Mouse (Mus musculus) cerebellum, postnatal 36 days (tissue): ENCODE measurements around the gene Sik3.

Experiments
- DNase-seq, 2 experiments: peaks; one replicate each; pipeline ENCODE4 v3.0.0; 2021 to 2022; ENCODE audit warnings: mixed read lengths in 2 of 2

The Sik3 gene

DNA sequence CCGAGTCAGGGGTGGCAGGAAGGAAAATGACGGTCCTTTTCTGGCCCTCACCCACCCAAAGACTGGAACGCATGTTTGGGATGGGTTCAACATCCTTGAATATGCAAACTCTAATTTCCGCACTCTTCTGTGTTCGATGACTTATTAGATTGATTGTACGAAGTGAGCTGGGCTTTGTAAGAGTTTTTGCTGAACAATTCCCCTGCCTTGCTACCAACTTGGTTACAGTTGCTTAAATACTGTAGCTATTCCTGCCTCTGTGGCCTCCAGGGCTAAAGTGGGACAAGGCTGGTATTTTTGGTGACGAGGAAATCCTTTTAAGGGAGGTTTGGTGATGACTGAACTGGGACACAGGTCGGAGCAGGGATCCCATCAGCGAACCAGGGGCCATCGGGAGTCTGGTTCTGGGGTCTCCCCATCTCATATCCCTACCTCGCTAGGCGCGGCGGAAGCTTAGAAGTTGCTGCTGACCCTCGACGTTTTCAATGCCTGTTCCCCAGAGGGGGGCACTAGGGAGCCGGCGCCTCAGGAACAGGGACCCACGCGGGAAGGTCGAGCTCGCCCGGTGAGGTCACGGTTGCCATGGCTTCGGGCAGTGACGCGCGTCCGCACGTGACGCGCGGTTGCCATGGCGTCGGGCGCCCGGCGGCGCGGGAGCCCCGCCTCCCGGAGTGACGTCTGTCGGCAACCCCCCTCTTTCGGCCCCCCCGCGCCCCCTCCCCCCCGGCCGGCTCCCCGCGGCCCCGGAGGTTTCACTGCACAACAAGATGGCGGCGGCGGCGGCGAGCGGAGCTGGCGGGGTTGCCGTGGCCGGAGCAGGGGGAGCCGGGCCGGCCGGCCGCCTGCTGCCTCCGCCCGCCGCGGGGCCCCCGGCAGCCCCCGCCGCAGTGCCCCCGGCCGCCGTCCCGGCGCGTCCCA, at the start of gene Sik3, which contains the start of gene Pafah1b2:
Gene Sik3 (plus strand): TSS at position 730 of the 918 bp plus-strand sequence.
Gene Pafah1b2 (minus strand): TSS at position 600 of the 918 bp plus-strand sequence.
- DNase-seq: peak; percentile 95

DNA sequence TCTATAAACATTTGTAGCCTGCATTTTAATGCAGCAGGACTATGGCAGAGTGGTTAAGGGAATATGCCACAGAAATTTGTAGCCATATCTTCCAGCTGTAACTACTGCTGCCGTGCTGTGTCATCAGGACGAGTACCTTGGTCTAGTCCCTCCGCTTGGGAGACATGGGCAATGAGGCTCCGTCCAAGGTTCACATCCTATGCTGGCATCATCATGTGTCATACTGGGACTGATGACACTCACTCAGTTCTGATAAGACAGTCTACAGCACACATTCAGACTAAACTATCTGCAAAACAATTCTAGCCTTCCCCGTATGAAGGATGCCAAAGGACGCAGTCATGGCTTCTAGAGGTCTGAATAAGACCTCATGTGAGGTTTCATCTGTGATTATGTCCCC, 49.0 kb upstream of the Sik3 start:
- no peak for DNase-seq

DNA sequence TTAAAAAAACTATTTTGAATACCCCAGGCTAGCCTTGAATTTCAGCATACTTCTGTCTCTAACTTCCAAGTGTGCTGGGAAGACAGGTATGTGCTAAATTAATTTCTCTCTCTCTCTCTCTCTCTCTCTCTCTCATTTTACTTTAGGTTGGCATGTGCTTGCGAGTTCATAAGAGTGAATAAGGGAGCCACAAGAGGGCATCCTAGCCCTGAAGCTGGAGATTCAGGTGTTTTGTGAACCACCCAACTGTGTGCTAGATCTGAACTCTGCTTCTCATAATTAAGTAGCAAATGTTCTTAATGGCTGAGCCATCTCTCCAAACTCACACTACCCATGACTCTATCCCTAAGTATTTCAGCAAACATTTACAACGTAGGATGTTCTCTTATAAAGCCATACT, 35.7 kb upstream of the Sik3 start:
- DNase-seq: no peak

DNA sequence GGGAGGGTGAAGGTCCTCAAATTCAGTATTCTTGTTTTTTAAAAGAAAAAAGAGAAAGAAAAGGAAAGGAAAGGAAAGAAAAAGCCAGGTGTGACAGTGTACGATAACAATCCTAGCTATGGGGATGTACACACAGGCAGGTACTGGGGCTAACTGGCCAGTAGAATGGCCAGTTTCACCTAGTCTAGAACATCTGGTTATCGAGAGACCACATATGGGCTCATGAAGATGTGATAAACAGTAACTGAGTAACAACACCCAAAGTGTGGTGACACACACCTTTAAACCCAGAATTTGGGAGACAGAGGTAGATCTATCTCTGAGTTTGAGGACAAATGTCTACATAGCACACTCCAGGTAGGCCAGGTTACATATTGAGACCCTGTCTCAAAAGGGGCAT, 32.8 kb upstream of the Sik3 start:
- DNase-seq: no peak

DNA sequence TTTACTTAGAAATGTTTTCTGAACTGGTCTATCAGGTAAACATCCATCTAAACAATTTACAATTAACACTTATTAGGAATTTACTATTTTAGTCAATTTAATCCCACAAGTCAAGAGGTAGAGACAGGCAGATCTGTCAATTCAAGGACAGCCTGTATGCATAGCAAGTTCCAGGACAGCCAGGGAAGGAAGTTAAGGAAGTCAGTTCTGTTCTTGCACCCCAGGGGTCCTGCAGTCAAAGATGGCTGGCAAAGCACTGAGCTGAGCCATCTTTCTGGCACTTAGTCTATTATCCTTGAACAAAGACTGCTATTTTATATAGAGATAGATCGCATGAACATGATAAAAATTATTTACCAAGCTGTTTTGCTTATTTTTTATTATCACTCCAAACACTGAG, 32.0 kb upstream of the Sik3 start:
- no peak for DNase-seq

DNA sequence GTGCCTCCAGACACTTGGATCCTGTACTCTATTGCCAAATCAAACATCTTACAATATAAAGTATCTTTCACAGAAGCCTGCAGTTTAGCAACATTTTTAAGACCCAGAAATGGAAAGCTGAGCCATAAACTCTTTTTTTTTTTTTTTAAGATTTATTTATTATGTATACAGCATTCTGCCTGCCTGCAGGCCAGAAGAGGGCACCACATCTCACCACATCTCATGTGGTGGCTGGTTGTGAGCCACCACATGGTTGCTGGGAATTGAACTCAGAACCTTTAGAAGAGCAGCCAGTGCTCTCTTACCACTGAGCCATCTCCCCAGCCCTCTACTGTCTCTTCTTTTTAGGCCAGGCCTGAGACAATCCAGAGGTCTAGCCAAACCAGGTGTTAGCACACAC, 31.3 kb upstream of the Sik3 start:
- DNase-seq: no peak

DNA sequence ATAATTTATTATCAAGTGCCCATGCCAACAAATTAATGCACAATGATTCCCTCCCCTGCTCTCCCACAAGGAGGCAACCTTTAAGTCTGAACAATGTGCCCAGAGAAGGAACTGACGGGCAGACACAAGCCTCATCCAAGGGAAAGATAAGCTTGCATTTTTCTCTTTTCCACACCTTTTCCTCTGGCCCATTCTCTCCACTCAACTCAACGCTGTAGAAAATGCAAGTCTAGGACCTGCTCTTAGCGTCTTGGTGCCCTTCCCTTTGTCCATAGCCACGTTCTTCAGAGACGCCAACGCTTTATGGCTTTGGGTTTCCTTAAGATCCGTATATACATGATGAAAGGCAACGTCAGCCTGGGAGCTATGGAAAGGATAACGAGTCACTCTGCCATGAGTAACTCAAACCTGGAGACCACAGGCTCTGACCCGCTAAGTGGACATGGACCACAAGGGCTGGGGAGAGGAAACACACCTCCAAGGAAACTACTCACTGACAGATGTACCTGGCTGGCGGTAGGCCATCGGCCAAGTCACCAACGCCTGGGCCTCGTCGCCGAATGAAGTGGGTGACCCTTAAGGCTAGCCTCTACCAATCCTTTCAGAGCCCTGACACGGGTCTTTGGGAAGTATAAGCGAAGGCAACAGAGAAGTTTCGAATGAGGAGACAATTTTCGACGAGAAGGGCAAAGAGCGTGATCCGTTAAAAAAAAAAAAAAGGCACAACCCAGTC, 28.8 kb upstream of the Sik3 start:
- peak; percentile 43 to 47 for DNase-seq

DNA sequence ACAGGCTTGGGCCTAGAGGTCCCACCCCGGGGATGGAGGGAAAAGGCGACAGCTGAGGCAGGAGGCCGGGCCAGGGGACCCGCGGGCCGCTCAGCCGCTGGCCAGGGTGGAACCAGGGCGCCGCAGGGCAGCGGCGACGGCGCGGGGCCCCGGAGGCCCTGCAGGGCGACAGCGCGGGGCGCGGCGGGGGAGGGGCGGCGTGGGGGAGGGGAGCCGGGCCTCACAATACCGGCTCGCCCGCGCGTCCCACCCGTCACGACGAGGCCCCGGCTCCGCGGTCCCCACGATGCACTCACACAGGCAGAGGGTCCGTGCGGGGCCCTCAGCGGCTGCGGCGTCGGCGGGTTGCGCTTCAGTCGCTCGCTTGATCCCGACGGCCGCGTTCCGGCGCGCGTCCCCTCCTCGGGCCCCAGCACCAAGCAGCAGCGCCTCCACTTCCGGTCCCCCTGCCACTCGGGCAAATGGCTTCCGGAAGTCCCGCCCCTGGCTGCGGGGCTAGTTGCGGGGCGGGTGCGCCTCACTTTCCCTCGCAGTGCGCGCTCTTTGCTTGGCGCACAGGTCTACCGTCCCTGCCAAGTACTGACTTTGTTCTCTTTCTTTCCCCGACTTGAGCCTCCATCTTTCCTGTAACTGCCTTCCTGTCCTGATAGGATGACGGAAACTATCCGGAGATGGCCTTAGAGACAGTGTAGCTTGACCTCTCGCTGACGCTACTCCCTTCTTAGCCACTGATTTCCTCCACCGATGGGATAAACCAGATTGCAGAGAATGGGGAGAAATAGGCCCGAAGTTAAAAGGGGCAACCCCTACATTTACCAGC, 28.0 kb upstream of the Sik3 start:
- DNase-seq: peak; percentile 91 to 94

DNA sequence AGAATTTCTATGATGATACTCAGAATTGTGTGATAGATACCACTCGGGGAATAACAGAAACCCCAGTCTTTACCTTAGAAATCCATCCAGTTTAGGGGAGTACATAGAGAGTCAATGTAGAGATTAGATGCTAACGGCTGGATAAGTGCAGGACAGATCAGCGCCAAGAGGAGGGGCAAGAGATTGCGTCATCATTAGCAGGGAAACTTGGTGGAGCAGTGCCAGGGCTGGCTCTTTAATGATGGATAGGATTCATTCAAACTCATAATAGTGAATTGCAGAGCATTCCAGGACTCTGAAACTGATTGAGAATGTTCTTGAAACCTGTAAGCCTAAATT, 27.4 kb upstream of the Sik3 start:
- DNase-seq: peak; percentile 66 to 69

DNA sequence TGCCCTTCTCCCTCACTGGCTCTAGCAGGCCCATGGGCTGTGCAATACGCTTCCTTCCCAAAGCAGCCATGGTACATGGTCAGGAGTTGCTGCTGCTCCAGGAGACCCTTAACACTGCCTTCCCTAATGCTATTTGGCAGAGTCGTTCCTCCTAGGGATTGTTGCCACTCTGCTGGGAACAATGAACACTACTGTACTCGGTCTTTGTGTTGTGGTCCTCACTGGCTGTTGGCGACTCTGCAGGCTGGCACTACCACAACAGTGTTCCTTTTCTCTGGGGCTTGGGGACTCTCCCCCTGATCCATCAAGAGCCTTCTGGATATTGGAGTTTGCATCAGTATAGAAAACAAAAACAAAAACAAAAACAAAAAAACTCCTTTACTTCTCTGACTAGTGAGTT, 13.6 kb upstream of the Sik3 start:
- DNase-seq: no peak

DNA sequence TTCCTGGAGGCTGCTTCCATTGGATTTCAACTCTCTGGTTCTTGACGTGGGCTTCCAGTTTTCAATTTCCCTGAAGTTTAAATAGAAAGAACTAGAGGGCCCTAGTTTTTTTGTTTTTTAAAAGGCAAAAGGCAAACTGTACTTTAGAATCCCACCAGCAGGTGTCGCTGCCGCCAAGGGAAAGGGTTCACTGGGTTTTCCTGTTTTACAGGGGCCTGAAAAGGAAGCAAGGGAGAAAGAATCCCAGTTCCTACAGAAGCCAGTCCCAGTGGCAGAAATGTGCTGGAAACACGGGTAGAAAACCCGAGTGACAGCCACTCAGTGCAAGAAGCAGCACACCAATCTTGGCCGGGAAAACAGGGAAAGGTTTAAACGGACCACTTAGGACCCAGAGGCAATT, 8.9 kb upstream of the Sik3 start:
- peak; percentile 80 to 88 for DNase-seq

DNA sequence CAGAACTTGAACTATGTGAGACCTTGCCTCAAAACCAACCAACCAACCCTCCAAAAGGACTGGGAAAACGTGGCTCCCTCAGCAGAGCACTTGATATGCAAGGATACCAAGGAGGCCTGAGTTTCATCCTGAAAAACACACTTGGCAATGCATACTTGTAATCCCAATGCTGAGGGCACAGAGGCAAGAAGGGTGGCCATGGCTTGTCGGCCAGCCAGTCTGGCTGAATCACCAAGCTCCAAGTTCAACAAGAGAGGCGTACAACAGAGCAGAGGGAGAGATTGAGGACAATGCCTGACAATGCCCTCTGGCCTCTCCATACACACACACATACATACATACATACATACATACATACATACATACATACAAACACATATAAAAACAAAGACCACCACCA, 8.1 kb upstream of the Sik3 start:
- DNase-seq: no peak

DNA sequence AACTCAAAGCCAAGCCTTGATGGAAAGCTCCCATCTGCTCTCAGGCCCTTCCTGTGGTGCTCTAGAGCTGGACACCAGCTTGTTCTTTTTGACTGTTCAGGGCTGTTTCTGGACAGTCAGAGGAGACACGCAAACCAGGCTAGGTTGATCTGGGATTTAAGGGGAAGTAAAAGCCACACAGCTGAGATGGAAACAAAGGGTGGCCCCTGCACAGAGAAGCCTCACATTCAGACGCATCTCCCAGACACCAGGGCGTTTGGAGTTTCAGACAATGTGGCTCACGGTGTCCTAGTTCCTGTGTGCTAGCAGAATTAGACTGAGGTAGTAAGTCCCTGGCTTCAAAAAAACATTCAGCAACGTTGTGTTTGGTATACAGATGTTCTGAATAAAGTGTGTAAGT, 6.4 kb upstream of the Sik3 start:
- no peak for DNase-seq

DNA sequence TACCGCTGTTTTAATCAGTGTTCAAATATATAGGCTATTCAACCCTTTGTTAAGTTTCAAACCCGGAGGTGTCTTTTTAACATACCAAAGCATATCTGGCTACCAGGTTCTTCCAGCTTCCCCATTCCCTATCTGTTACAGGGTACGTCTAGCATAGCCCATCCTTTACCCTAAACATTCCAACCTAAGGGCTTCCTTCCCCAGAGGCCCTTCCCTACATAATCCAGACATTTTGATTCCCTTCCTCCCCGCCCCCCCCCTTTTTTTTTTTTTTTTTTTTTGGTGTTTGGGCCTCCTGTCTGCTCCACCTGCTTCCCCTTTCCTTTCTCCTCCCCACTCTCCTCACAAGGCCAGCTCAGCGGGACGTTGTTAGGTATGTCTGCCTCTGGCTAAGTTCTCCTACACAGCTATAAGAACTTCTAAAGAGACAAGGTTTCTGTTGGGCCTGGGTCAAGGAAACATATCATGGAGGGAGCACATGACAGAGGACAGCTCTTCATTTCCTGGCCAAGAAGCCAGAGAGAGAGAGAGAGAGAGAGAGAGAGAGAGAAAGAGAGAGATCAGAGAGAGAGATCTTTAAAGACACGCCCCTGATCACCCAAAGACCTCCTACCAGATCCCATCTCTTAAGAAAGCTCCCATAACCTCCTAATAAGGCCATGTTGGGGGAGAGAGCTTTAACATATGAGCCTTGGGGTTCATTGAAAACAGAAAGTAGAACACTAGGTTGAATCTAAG, 3.5 kb upstream of the Sik3 start:
- DNase-seq: no peak

DNA sequence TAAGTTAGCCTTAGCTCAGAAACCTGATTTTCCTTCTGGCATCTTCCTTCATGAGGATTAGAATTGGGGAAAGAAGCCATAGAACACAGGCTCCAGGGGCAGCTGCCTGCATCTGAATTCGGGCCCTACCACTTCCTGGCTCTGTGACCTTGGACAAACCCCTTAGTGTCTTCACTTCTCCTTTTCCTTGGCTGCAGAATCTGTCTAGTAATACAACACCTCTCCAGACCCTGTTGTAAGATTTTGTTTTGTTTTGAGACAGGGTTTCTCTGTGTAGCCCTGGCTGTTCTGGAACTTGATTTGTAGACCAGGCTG, 3.0 kb upstream of the Sik3 start:
- DNase-seq: no peak

DNA sequence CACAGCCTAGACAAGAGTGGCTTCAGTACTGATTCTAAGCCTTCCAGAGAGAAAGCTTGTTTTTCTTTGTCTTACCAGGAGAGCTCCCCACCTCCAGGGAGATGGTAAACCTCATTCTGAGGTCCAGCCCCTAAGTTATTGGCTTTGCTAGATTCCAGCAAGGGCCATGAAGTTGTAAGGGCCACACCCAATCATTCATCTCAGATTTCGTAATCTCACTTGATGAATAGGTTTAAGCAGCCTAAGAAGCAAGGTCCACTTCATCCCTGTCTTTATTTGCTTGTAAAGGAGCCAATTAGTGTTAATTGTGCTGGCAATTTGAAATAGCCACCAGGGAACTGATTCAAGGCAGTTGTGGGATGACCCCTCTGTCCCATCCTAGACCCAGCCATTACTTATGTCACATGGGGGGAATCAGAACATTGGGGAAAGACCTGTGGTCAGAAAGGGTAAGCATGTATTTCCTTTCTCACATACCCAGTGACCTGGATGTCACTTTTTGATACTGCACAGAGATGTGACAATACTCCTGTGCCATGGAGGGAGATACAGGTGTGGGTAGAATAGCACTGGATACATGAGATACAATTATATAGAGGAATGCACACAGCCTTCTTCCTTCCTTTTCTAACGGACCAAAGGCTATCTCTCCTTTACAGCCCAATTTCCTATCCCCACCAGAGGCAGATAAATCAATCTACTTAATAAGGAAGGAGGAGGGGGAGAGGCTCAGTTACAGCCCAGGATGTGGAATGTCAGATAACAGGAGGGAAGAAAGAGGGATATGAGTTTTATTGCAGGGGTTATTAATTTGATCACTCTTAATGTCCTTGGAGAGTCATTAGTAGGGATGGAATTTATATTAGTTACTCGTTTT, 1.3 kb upstream of the Sik3 start:
- DNase-seq: no peak

DNA sequence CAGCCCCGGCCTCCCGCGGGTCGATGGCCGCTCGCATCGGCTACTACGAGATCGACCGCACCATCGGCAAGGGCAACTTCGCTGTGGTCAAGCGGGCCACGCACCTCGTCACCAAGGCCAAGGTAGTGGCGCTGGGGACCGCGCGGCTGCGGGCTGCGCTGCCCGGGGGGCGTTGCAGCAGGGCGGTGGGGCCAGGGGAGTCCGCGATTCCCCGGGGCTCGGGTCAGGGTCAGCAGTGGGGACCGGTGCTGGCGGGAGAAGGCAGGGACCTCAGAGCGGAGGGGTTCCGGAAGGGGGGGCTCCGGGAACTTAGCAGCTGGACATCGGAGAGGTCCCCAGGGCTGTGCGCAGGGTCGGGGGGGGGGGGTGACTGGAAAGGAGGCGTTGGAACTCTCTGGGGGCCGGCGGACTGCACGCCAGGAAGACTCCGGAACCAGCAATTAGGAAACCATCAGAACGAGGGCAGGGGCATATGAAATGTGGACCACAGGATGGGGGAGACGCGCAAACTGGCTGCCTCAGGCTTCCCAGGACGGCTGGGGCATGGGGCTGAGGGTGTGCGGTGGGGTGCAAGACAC, 478 bp downstream of the Sik3 start:
- peak in 1 of 2 experiments; percentile 61 for DNase-seq

DNA sequence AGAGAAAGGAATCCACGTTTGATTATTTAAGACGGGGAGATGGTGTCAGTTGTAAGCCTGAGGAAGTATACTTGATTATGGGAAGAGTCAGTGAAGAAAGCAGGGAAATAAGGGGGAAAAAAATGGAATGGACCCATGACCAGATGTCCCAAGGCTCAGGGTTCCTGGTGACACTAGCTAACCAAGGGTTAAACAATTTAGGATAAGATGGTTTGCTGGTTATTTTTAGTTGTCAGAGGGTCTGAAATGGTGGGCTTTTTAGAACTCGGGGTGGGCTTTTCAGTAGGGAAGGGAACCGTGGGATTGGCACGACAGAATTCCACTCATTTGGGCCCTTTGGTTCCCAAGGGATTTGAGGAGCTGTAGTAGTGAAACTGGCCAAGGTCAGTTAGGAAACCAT, 996 bp downstream of the Sik3 start:
- no peak for DNase-seq

DNA sequence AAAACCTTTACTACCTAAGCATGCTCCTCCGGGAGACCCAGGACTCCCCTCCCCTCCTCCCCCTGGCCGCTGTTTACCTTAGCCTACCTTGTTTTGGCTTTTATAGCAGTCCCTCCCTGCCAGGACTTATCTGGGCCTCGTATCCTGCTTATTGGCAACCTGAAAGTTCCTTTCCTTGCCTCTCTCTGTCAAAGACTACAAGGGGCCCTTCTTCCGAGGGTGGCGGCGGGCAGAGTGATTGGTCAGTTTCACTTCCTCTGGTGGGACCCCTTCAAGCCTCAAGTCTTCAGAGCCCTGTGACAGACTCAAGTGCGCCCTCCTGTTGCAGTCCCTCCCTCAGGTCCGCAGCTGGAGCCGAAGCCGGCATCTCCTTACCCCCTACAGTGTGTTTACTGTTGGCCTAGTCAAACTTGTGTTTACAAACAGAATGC, 1.6 kb downstream of the Sik3 start:
- peak; percentile 42 to 45 for DNase-seq

DNA sequence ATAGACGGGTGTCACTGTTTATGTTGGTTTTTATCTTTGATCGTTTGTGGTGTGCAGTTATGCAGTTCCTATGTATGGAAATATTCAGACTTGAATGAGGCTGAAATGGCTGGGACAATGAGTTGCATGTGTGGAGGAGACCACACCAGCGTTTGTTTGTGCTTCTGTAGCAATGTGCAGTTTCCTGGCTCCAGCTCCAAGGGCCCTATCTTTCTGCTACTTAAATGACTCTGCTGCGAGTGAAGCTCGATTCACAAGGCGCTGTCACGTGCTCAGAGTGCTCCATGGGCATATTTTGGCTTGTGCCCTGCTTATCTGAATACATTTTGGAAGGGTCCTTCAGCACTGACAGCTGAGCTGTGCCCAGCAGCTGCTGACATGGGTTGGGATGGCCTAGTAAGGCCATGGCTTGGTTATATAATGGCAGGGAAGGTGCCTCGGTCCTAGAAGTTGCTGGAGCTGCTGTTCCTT, 2.5 kb downstream of the Sik3 start:
- DNase-seq: peak; percentile 42 to 59

DNA sequence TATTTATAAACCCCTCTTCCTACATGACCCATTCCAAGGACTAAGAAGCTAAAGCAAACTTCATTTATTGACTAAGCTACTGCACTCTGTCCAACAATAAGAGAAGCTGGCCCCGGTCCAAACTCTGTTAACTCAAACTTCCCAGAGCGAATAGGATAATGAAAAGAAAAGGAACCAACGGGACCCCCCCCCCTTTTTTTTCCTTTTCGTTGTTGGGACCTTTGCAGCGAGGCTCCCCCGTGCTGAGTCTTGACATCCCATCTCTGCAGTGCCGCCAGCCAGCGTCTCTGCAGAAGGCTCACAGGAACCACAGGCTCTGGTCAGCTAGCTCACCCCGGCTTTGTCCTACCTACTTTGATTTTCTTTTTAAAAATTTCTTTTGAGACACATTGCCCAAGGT, 3.2 kb downstream of the Sik3 start:
- DNase-seq: peak; percentile 42 to 57
